Mouse (Mus musculus) E14TG2a.4 (cell line): ENCODE data around the gene Camkv.
A peak's percentile ranks its signal among the peaks of the same experiment; 100 is the strongest.

ENCODE experiments used
- H3K27me3 ChIP-seq: 2 replicates; pipeline ENCODE4 v1.6.1; 2014; ENCODE audit warnings: low read length, control low read depth; ENCODE audit not compliant: insufficient read depth
- H3K36me3 ChIP-seq: 2 replicates; pipeline ENCODE4 v1.6.1; 2014; ENCODE audit warnings: low read length, control low read depth; ENCODE audit not compliant: insufficient read depth
- H3K4me1 ChIP-seq: replicated peaks from 2 replicates; pipeline ENCODE4 v1.6.1; 2014; ENCODE audit warnings: low read depth, low read length, control low read depth
- H3K4me3 ChIP-seq: replicated peaks from 2 replicates; pipeline ENCODE4 v1.5.1; 2014; ENCODE audit warnings: mild to moderate bottlenecking, low read length
- H3K9me3 ChIP-seq: 2 replicates; pipeline ENCODE4 v1.6.1; 2014; ENCODE audit warnings: low read length, control low read depth
- CTCF ChIP-seq: conservative IDR thresholded peaks from 2 replicates; pipeline ENCODE4 v1.5.1; 2014; ENCODE audit warnings: low read length
- NANOG ChIP-seq: IDR thresholded peaks from 2 replicates; pipeline ENCODE4 v1.6.1; 2014; ENCODE audit warnings: borderline replicate concordance, low read length, mixed read lengths
- POU5F1 ChIP-seq: IDR thresholded peaks from 2 replicates; pipeline ENCODE4 v1.6.1; 2014; ENCODE audit warnings: low read length, borderline replicate concordance

Gene Camkv

DNA sequence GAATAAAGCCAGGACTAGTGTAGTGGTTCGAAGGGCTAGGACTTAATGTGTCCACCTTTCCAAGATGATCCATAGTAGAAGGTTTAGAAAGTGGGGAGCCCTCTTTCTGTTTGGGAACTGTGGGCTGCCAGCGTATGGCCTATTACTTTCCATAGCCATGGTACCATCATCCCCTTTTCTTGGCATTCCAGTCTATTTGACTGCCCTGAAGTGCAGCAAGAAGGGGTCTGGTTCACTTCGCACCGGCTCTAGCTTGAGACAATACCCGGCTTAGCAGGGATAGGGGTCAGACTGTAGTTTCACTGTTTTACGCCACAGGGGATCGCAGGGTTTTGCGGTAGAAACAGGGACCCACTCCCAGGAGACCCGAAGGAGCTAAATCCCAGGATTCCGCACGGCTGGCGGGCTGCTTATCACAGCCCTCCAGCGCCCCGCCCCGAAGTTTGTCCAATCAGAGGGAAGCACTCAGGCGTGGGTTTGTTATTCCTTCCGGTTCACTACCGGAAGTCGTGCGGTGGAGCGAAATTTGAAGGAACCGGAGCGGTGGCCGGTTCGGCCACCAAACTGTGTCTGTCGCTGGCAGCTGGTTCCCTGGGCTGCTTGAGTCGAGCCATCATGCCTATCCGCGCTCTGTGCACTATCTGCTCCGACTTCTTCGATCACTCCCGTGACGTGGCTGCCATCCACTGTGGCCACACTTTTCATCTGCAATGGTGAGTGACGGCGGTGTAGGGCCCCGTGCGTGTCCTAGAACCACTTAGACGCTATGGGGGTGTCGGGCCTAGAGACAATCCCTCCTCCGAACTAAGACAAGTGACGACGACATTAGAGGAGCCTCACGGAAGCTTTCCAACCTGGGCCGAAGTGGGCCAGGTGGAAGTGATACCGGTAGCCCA lies 15.2 kb downstream of the Camkv start:
- H3K27me3 ChIP-seq, result no peaks in the 10 kb centered on the region
- H3K36me3 ChIP-seq, result peaks cover 66% of the 10 kb centered on the region
- no peaks in the 10 kb centered on the region for H3K9me3 ChIP-seq
- no peak for TF ChIP-seq CTCF
- no peak for TF ChIP-seq NANOG
- TF ChIP-seq POU5F1, result no peak
- H3K4me3 ChIP-seq, result peak overlapping the region; percentile 96
- H3K4me1 ChIP-seq, result peaks cover 71% of the 10 kb centered on the region

DNA sequence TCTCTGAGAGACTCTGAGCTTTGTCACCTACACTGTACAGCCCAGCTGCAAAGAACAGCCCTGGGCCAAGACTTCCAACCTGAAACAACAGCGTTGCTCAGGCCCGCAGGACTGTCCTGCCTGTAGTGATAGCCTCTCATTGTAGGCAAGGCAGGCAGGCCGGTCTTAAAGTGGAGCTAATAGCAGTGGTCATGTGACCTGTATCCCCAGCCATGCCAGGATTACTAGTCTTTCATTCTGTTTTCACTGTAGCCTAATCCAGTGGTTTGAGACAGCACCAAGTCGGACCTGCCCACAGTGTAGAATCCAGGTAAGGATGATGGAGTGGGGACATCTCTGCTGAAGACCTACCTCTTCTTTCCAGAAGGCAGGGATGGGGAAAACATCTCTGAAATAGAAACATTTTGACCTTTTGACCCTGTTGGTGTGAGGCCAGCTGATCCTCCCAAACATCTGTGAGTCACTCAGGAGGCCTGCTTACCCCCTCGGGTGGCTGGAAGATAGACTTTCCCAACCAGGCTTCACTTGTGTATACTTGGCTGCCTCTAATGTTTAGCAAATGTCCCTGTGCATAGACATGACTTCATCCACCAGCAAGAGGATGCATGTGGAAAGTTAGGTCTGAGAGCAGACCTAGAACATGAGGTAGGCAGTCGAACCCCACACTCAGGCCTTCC lies 20.3 kb downstream of the Camkv start:
- Histone ChIP-seq H3K36me3 (peaks cover 82% of the 10 kb centered on the region), H3K4me1 (peaks cover 81% of the 10 kb centered on the region), H3K9me3 (no peaks in the 10 kb centered on the region), H3K27me3 (no peaks in the 10 kb centered on the region), H3K4me3 (no peak overlapping the region)
- TF ChIP-seq NANOG (no peak), POU5F1 (no peak), CTCF (no peak)

DNA sequence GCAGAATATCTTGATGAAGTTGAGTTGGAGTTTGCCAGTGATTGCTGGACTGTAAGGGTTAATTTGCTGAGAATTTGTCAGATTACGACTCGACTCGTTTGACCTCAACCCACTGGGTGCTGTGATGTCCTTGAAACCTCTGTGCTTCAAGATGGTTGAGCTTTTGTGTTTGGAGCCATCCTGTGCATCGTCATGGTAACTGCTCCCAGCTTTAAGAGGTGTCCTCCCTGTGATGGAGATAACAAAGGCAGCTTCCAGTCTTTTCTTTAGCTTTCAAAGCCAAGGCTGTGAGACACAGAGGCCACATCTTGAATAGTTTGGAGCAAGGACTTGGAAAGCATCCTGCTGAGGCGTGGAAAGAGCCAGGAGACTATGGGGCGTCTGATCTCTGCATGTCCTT lies 21.7 kb downstream of the Camkv start:
- Histone ChIP-seq H3K9me3 (no peaks in the 10 kb centered on the region), H3K36me3 (peaks cover 96% of the 10 kb centered on the region), H3K4me1 (peaks cover 88% of the 10 kb centered on the region), H3K27me3 (no peaks in the 10 kb centered on the region), H3K4me3 (no peak overlapping the region)
- TF ChIP-seq NANOG, result peak; percentile 80
- no peak for TF ChIP-seq CTCF
- no peak for TF ChIP-seq POU5F1

DNA sequence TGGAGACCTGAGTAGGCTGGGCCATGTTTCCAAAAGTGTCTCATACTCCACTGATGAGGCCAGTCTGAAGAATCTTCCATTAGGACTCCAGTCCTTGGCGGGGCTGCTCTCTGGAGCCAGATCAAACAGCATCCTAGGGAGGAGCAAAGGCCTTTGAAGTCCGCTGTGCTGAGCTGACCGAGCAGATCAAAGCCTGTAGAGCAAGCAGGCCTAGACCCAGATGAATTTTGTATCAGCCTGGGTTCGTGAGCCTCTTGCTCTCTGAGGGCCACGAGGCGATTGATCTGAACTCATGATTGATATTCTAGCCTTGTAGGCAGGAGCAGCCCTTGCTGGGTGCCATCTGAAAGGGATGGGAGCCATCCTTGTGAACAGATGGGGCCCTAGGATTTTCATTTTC lies 24.4 kb downstream of the Camkv start:
- no peak overlapping the region for H3K4me3 ChIP-seq
- peaks cover 100% of the 10 kb centered on the region for H3K36me3 ChIP-seq
- no peak for TF ChIP-seq CTCF
- no peak for TF ChIP-seq POU5F1
- TF ChIP-seq NANOG, result no peak
- no peaks in the 10 kb centered on the region for H3K9me3 ChIP-seq
- H3K4me1 ChIP-seq, result peaks cover 100% of the 10 kb centered on the region
- H3K27me3 ChIP-seq, result no peaks in the 10 kb centered on the region

DNA sequence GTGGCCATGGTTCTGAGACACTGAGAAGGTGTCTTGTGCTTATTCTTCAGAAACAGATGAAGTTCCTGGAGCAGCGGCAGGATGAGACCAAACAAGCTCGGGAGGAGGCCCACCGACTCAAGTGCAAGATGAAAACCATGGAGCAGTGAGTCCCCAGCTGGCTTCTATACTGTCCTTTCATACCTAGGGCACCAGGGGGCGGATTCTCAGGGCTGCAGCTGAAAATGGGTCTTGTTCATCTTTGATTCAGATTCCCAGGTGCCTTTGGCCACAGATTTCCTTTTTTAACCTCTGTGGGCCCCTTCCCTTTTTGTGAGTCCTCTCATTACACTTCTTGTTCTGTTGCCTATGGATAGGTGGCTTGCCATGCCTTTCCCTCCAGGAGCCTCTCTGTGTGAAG lies 25.5 kb downstream of the Camkv start:
- peaks cover 100% of the 10 kb centered on the region for H3K36me3 ChIP-seq
- peaks cover 93% of the 10 kb centered on the region for H3K4me1 ChIP-seq
- H3K4me3 ChIP-seq, result peak overlapping the region; percentile 43; the same call in 1 of the 2 replicates
- TF ChIP-seq CTCF (peak; percentile 18), POU5F1 (no peak)
- H3K27me3 ChIP-seq, result no peaks in the 10 kb centered on the region
- H3K9me3 ChIP-seq, result no peaks in the 10 kb centered on the region

DNA sequence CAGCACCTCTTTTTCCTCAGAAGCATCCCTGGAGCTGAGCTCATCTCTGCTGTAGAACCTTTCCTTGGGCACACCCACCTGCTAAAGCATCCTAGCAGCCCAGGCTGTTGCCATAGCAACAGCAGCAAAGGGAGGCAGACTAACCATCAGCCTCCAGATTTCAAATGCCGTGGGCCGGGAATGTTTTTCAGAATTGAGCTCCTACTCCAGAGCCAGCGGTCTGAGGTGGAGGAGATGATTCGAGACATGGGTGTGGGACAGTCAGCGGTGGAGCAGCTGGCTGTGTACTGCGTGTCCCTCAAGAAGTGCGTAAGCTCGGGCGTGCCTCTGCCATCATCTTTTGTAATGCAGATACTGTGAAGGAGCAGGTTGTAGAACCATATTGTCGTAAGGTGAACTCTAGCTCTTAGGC lies 25.9 kb downstream of the Camkv start:
- H3K36me3 ChIP-seq, result peaks cover 100% of the 10 kb centered on the region
- peak overlapping the region; percentile 43 for H3K4me3 ChIP-seq
- TF ChIP-seq NANOG (no peak), POU5F1 (peak; percentile 72)

DNA sequence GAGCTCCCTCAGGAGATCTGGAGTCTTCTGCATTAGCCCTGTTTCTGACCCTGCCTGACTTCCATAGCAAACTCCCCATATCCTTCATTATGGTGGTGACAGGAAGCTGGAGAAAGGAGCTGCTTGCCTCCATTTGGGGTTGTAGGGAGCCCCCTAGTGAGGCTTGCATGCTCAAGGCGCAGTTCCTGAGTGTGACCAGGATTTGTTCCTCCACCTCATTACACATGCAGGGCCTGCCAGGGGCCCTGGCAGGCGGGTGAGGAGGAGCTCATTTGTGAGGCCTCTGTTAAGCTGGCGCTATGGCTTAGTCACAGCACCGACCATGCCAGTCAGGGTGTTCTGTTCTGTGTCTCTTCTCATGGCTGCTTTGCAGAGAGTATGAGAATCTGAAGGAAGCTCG lies 26.4 kb downstream of the Camkv start:
- peak overlapping the region; percentile 43 for H3K4me3 ChIP-seq
- TF ChIP-seq POU5F1 (no peak), NANOG (no peak), CTCF (no peak)
- H3K27me3 ChIP-seq, result no peaks in the 10 kb centered on the region
- no peaks in the 10 kb centered on the region for H3K9me3 ChIP-seq
- H3K36me3 ChIP-seq, result peaks cover 100% of the 10 kb centered on the region
- peaks cover 83% of the 10 kb centered on the region for H3K4me1 ChIP-seq

More for the DNA sequence above, 25.9 kb downstream of the Camkv start:
- H3K9me3 ChIP-seq, result no peaks in the 10 kb centered on the region
- H3K27me3 ChIP-seq, result no peaks in the 10 kb centered on the region
- H3K4me1 ChIP-seq, result peaks cover 88% of the 10 kb centered on the region

DNA sequence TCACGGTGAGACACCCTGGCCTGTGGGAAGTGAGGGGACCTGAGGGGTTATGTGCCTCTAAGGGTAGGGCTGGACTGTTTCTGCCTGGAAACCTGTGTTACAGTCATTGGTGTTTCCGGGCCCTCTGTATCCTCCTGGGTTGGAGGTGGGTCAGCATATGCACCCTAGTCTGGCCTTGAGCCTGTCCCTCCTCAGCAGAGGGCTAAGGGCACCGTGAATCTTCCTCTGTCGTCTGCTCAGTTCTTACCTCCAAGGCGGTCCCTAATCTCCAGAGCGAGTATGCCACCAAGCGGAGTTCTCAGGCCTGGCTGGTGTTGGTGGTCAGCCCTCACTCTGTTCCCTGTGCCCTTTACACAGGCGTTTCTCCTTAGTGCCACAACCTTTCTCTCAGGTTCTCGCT lies 27.4 kb downstream of the Camkv start:
- no peak overlapping the region for H3K4me3 ChIP-seq
- peaks cover 100% of the 10 kb centered on the region for H3K36me3 ChIP-seq
- no peak for TF ChIP-seq CTCF
- no peak for TF ChIP-seq POU5F1
- TF ChIP-seq NANOG, result no peak
- no peaks in the 10 kb centered on the region for H3K9me3 ChIP-seq
- H3K27me3 ChIP-seq, result no peaks in the 10 kb centered on the region
- peaks cover 73% of the 10 kb centered on the region for H3K4me1 ChIP-seq
